Mouse (Mus musculus) MEL (cell line): ENCODE results near the gene Smtnl2.

Experiments used
- CTCF ChIP-seq, 3 experiments: IDR thresholded peaks in 2 of 3; conservative IDR thresholded peaks in 1 of 3; 2 replicates each; pipeline ENCODE4 v1.5.1; 2011 to 2012; ENCODE audit warnings: low read length in 3 of 3, low read depth in 2 of 3, mild to moderate bottlenecking in 2 of 3, improper control_type of control experiment in 1 of 3, inconsistent platforms in 1 of 3, mixed read lengths in 1 of 3, moderate library complexity in 1 of 3; ENCODE audit not compliant: control insufficient read depth in 1 of 3, insufficient read depth in 1 of 3, poor library complexity in 1 of 3, severe bottlenecking in 1 of 3
- EP300 ChIP-seq, 2 experiments: IDR thresholded peaks; 2 replicates each; pipeline ENCODE4 v1.6.1; 2011; ENCODE audit warnings: improper control_type of control experiment in 2 of 2, low read length in 2 of 2, low read depth in 1 of 2, mild to moderate bottlenecking in 1 of 2
- MAFK ChIP-seq: IDR thresholded peaks from 2 replicates; pipeline ENCODE4 v1.6.1; 2011; ENCODE audit warnings: low read depth, mild to moderate bottlenecking, low read length, improper control_type of control experiment, borderline replicate concordance
- MAX ChIP-seq: IDR thresholded peaks from 2 replicates; pipeline ENCODE4 v1.6.1; 2011; ENCODE audit warnings: low read length, improper control_type of control experiment
- MYB ChIP-seq: IDR thresholded peaks from 2 replicates; pipeline ENCODE4 v1.6.1; 2011; ENCODE audit warnings: mild to moderate bottlenecking, low read depth, low read length, improper control_type of control experiment
- POLR2A ChIP-seq, 2 experiments: IDR thresholded peaks; 2 replicates each; pipeline ENCODE4 v1.6.1; 2011 to 2012; ENCODE audit warnings: low read length in 2 of 2, mild to moderate bottlenecking in 2 of 2, control low read depth in 1 of 2, improper control_type of control experiment in 1 of 2, low read depth in 1 of 2, moderate library complexity in 1 of 2; ENCODE audit not compliant: control insufficient read depth in 1 of 2, insufficient read depth in 1 of 2, poor library complexity in 1 of 2
- POLR2AphosphoS2 ChIP-seq: IDR thresholded peaks from 2 replicates; pipeline ENCODE4 v1.6.1; 2011; ENCODE audit warnings: low read length, improper control_type of control experiment
- RCOR1 ChIP-seq: IDR thresholded peaks from 2 replicates; pipeline ENCODE4 v1.6.1; 2012; ENCODE audit warnings: low read depth, mild to moderate bottlenecking, inconsistent platforms, low read length, improper control_type of control experiment
- ZNF384 ChIP-seq: IDR thresholded peaks from 2 replicates; pipeline ENCODE4 v1.6.1; 2012; ENCODE audit warnings: low read depth, mild to moderate bottlenecking, inconsistent platforms, low read length, improper control_type of control experiment

DNA sequence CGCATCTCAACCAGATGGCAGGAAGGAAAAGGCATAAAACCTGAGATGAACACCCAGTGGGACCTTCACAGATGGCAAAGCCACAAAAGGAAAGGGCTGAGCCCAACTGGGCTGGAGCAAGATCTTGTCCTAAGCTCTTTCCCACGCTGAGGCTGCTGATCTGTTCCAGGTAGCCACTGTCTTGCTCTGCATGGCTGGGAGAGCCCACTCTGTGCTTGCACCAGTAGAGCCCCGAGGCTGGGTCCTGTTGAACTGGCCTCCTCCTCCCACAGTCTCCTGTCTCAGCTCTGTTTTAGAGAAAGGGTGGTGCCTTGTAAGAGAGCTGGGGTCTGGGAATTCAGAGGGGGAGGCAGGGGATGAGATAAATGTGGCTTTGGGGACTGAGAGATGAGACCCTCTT, 4.4 kb downstream of the Smtnl2 start:
- TF ChIP-seq MYB (no peak), ZNF384 (no peak), EP300 (IDR thresholded peaks at IDR 0.05; ENCODE audit: low read depth in 1 of 2, low read length in 2 of 2) (no peak), CTCF (IDR thresholded peaks at IDR 0.05 in 2 of 3, conservative IDR thresholded peaks at IDR 0.05 in 1 of 3; ENCODE audit: control insufficient read depth in 1 of 3, insufficient read depth in 1 of 3, low read depth in 2 of 3, low read length in 3 of 3, poor library complexity in 1 of 3, severe bottlenecking in 1 of 3) (no peak), RCOR1 (no peak), POLR2AphosphoS2 (no peak), MAFK (no peak), POLR2A (IDR thresholded peaks at IDR 0.05; ENCODE audit: control insufficient read depth in 1 of 2, insufficient read depth in 1 of 2, low read depth in 1 of 2, low read length in 2 of 2, poor library complexity in 1 of 2) (no peak), MAX (no peak)
